Mouse (Mus musculus) cerebellum, postnatal 10 days (tissue): ENCODE measurements at regions not wholly inside any gene's neighbourhood (a gene's known extent, or its start where the extent isn't known, plus 50 kb on each side); places are given as distances from the start of the nearest gene placed in this dataset.

Experiments used
- DNase-seq, 2 experiments: peaks; one replicate each; pipeline ENCODE4 v3.0.0; 2021; ENCODE audit warnings: mixed read lengths in 2 of 2

DNA sequence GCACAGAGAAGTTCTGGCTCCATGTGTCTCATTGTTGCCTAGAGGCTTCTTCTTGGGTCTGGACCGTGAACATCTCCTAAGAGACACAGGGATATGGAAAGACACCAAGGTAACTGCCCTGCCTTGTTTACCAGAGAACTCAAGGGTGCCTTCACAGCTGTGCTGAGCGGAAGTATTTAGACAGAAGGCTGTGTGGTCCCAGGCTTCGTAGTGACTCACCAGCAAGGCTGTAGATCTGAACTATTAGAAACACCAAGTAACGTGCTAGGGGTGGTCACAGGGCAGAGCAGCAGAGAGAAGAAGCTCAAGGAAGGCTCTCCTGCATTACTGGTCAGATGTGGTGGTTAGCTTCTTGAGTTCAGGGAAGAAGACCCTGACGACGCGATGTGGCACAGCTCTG lies 51.6 kb upstream of the Lpp start:
- no peak for DNase-seq

DNA sequence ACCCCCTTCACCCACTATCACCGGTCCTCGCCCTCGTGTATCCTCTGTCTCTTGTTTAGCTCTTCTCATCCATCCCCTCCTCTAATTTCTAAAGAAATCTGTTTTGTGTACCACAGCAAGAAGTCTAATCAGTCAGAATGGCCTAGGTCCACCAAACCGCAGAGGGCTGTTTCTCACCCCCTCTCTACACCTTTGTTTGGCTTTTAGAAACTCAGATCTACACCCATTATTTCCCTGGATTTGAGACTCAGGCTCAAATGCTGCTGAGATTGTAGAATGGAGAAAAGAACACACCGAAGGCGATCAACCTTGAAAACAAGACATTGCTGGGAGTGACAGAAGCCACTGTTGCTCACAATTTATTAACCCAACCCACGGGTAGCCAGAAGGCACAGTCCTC lies 52.7 kb upstream of the Lpp start:
- DNase-seq = no peak

DNA sequence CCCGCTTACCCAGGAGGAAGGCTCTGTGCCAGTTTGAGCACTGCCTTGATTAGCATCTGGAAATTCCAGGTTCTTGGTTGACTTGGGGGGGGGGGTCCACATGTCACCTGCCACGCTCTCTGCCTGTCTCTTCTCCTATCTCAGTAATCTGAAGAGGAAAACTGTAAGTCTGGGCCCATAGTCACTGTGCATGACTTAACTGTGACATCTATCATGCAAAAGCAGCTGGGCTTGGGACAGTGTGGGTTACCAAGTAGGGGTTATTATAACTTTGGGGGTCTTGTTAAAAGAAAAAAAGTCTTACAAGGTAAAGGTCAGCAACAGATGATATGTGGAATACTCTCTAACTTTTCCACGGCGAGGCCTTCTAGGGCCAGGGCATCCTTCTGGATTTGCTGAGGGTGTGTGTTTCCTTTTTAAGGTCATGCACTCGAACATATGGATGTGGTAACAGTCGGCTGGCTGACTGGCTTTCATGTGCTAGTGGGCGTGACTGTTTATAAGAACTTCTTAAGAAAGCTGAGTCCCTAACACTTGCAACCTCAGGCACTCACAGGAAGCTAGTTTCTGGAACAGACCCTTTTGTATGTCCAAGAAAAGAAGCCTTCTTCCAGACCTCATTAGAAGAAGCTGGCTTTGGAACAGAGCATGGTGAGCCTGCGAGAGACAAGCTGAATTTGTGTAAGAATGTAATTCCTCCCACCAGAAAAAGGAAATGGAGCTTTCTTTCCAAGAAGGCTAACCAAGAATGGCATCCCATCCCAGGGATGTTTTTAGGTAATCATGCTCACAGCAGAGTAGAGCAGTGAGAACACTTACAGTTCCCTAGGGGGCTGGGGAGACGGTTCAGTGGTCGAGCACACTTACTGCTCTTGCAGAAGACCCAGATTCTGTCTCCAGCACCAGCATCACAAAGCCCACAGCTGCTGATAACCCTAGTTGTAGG lies 53.7 kb upstream of the Lpp start:
- no peak for DNase-seq

DNA sequence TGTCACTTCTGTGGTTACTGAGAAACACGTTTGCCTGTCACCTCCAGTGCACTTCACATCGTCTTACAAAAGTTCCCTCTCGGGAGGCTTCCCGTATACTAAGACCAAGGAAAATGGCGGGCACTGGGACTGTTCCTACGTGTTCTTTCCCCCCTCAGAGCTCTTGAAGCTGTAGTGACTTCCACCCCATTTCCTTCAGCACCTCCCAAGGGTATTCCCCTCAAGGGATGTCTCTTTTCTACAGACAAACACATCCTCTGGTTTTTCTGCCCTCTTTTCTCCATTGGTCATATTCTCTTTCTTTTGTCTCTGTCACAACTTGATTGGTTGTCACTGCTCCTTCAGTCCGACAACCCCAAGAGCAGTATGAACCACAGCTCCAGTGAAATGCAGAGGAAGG lies 54.9 kb upstream of the Lpp start:
- DNase-seq = no peak

DNA sequence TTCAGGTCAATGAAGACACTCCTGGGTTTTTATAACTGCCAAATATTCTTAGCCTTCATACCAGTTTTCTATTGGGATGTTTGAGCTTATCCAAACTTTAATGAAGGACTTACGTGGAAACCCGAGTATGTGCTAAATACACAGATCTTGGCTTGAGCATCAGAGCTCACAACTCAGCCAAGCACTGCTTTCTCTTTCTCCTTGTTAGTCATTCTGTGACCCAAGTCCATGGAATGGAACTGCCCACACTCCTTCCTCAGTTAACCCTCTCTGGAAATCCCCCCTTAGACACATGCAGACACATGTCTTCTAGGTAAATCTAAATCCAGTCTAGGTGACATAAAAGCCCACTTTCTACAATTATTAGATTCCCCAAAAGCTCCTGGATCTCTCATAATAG lies 58.9 kb upstream of the Lpp start:
- DNase-seq = no peak

DNA sequence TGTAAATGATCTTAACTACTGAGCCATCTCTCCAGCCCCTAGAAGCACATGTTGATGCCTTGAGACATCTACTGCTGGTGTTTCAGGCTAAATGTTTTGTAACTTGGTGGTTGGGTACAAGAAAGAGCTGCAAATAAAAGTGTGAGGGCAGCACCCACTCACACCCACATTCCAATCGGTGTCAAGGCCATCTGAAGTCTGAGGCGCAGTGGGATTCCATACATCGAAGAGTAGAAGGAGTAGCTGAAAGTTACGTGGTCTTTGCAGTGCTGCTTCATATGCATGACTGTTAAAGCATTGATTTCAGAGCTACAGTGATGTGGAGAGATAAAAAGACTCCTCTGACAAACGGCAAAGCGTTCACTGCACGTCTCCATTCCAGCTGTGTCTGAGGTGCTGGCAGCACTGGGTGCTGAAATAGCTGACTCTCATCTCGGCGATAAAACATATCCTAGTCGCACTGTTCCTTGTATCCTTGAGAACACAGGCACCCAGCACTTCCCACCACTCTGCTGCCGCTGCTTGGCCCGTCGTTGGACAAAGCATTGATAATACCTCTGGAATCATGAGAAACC lies 61.8 kb upstream of the Lpp start:
- DNase-seq = no peak

DNA sequence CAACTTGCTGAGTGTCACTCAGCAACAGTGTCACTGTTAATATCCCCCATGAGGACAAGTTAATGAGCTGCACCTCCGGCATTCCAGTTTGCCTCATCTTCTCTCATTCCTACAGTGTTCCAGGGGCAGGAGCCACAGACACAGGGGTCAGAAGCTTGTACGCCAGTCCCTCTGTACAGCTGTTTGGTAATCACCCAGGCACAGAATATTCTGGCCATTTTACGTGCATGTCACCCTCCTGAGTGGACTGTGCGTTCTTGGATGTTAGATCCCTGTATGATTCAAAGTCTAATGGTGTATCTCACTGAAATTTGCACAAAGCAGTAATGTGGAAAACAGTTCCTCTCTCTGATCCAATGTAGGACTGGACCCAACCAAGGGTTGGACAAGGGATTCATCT lies 66.7 kb upstream of the Lpp start:
- DNase-seq = no peak

DNA sequence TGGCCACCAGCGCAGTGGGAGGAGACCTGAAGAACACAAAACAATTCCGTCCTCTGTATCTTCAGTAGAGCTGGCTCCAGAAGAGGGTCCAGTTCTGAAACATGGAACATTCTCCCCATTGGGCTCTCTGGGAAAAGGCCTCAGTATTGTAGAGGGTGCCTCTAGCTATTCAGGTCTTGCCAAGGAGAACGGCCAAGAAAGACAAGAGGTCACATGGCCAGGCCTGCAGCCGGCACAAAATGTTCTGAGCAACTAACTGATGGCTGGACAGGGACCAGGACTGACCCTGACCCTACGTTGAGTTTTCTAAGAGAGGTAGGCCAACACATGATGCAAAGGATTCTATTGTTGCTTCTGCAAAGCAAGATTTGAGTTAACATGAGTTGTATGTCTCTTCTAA lies 67.3 kb upstream of the Lpp start:
- DNase-seq = peak in 1 of 2 experiments; percentile 27

DNA sequence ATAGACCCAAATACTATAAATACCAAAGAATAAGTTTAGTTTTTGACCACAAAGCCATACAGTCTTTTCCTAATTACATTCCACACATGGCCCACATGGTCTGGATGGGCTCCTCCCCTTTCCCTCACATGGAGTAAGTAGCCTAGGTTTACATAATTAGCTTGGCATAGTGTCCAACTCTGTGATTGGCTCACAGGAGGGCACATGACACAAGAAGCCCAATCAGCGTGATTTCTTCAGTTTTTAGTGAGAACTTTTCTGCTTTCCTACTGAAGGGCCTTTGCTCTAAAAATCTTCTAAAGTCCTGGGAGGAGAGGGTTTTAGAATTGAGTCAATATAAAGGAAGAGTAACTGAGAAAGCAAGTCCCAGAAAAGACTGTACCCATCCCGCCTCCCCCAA lies 68.4 kb upstream of the Lpp start:
- no peak for DNase-seq

DNA sequence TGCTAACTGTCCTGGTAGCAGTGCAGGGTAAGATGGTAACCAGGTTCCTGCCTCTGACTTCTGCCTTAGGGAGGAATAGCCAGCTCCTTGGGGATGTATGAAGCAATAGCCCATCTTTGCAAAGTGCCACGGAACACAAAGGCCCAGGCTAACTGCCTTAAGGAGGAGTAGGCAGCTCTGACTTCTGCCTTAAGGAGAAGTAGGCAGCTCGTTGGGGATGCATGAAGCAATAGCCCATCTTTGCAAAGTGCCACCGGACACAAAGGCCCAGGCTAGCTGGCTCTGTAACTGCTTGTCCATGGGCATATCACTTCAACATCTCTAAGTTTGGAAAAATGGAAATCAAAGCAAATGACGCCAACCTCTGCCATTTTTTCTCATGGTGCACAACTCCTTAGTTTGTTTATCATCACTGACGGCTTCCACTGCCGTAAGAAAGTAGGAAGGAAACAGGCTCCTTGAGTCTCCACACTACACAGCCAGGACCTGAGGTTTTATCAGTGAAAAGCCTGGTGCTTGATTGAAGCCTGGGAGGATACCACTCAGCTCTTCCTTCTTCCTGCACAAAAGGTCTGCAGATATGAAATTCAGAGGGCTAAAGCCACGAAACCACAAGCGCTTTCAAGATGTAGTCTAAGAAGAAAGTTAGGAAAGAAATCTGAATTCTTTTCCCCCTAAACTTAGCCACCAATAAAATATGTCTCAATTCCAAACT lies 74.4 kb upstream of the Lpp start:
- no peak for DNase-seq

DNA sequence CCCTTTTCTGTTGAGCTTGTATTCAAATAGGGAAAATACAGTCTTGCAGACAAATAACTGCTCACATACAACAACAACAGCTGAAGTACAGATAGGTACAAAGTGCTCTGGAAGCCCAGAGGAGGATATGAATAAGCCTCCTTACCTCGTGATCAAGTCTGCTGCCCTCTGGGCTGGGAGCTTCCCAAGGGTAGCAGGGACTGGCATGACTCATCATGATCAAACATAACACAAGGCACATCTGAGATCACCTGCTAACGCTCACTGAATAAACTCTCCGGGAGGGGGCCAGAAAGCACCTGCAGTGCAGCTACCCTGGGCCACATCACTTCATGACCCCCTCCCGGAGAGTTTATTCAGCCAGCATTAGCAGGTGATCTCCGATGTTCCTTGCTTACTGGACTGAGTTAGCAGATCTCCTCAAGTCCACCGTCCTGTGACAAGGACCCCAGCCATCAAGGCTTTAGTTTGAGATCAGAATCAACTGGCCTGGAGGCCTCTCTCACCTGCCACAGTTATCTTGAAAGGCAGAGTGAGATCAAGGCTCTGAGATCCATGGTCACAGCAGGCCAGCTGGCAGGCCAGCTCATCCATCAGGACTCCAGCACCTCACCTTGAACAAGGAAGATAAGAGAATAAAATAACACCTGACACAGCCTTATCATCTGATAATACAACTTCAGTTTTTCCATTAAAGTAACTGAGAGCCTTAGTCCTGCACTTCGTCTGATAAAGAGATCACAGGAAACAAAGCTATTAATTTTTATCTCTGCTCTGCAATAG lies 79.6 kb upstream of the Lpp start:
- no peak for DNase-seq

DNA sequence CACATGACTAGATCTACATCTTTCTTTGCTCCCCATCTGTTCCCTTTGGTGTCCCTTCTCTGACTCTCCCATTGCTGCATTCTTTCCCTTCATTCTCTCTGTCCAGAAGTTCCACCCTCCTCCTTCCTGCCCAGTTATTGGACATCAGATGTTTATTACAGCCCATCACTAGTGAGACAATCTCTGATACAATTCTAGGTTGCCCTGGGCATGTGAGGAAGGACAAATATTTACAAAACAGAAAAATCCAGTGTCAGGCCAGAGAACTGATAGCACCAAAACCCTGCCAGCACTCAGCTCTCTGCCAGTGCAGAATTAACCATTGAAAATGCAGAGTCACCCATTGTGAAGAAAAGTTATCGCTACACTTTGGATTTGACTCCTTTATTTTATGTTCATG lies 87.9 kb upstream of the Lpp start:
- DNase-seq = no peak

DNA sequence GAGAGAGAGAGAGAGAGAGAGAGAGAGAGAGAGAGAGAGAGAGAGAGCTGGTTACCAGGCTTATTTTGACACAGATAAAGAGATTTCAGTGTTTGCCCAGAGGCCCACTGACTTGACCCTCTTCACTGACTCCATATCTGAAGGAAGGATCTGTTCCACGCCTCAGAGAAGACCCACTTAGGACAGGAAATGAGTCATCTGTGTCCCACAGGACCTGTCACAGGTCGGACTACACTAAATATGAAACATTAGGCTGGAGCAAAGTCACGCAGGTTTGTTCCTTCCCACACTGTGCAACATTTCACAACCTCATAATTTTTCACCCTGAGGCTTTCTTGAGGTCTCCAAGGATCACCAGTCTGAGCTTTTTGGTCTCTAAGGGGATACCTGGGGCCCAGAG lies 96.5 kb upstream of the Lpp start:
- no peak for DNase-seq

DNA sequence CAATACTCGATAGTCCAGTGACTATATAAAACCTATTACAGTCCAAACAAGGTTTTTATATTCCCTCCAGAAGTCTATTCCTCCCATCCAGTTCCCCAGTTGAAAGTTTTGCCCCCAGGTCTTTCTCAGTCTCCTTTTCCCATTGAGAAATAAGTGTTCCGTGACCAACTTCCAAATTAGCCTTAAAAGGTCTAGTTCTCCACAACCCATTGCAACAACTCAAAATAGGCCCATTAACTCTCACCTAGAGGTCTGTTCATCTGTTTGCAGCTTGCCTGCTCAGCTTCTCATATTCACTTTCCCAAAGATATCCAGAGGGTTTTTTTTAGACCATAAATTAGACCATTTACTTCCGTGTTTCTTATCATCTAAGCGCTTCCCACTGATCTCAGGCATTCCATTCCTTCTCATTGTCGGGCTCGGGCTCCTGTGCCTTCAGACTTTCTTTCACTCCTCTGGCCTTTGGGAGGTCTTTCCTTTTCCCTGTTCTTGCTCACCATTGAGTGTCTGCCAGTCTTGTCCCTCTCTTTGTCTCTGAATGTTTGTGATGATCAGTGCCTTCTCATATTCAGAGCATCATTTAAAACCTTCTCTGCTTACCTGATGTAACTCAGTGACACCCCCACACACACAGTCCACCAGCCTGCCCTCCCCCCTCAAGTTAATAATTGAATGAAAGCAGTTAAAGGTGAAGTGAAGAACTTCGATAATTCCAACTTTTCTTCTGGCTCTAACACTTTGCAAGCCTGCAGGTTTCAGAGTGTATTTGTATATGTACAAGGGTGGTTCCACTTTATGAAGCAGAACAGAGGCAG lies 97.5 kb upstream of the Lpp start:
- DNase-seq = no peak

DNA sequence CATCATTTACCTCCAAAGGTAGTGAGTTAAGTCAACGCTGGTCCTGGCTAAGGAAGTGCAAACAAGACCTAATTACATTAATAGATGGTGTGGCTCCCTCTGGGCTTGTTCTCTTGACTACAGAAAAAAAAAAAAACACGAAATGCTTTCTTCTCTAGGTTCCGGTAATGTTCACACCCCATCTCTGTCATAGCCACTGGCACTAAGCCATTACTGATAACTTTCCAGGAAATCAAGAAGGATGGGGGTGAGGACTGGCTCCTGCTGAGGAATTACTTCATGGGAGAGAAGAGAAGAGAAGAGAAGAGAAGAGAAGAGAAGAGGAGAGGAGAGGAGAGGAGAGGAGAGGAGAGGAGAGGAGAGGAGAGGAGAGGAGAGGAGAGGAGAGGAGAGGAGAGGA lies 109.1 kb upstream of the Lpp start:
- peak in 1 of 2 experiments; percentile 13 for DNase-seq

DNA sequence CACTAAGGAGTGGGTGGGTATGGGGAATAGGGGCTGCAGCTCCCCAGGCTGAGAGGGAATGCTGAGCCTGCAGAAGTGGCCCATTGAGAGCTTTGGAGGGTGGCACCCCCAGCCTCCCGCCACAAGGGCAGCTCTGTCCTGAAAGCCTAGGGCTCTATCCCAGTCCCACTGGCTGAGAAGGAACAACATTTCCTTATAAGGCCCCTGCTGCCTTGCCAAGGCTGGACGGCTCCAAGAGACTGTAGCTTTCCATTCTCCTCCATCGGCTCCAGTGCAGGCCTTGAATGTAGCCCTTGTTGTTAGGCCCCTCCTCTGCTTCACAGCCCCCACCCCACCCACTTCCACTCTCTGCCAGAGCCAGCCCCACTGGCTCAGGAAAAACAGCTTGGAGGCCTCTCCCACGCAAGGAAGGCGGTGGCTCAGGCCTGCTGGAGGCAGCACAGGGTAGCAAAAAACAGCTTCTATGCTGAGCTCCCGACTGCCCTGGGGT lies 111.1 kb upstream of the Lpp start:
- peak; percentile 66 to 79 for DNase-seq

DNA sequence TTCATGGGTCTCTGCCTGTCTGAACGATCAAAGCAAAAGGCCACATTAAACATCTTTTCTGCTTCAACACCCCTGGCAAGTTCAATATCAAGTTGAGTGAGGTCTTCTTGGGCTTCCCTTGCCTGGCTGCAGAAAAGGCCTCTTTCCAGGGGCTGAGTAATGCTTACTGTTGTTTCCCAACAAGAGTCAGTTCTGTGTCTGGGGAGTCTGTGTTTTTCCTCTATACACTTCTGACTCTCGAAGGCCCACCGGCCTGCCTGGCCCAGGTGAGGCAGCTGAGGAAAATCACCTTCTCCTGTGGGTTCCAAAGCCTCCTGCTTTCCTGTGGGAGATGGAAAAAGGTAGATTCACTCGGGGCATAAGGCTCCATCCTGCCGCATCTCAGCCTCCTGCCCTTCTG lies 111.7 kb upstream of the Lpp start:
- no peak for DNase-seq

DNA sequence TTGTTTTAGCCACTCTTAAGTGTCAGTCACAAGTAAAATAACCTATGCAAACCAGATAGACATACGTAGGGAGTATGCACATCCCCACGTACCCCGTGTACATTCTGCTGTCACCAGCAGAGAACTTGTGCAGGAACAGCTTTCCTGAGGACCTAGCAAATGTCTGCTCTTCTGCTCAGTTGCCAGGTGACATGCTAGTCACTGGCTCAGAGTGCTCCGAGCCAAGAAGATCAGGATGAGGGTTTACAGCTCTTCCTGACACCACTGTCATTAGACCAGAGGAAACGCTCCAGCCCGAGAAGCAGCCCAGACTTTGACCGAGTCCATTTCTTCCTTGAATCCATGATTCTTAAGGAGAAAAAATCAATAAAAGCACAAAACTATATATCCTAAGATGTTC lies 115.5 kb upstream of the Lpp start:
- peak; percentile 12 to 16 for DNase-seq

DNA sequence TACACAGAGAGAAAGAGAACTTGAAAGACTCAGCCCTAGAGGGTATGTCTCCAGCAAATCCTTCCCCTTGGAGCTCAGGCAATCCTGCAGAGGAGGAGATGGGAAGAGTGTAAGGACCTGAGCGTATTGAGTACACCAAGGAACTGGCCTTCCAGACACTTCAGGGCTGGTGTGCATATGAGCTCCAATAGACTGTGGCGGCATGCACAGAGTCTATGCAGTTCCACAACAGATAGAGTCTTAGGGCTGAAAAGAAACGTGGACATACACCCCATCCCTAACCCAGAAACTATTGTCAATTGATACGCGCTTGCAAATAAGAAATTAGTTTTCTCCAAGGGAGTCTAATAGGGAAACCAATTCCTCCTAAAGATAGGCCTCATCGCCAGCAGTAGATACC lies 130.6 kb upstream of the Lpp start:
- DNase-seq = no peak

DNA sequence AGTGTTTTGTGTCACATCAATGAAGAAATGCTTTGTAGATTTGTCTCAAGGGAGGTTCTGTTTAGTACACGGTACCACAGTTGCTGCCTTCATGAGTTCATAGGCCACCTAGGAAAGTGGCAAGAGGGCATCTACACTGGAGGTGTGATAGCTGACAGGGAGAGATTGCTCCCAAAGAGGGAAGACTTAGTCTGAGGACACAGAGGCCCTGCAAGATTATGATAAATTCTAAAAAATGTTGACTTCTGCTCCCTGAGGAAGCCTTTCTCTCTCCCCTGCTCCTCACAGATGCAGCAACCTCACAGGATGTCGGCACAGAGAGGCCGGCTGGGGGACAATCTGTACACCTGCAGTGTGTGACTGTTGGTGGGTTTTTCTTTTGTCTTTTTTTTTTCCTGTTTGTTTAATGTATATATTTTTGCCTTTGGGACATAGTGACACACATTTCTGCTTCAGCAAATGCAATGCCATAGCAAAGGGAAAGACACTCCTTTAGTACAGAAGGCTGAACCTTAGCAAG lies 133.5 kb upstream of the Lpp start:
- DNase-seq = no peak

DNA sequence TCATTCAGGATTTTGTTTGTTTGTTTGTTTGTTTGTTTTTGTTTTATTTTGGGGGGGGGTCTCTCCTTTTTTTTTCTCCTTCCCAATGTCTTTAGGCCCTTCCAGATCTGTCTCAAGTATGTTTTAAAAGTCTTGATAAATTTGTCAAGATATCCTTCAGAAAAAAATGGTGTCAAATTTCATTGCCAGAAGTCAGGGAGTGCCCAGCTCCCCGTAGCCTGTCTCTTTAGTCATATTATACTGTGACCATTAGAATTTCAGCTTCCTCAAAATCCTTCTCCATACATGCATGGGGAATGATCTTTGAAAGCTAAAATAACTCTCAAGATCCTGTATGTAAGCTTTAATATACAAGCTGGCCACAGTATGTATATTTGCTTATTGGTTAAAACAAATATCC lies 134.3 kb upstream of the Lpp start:
- no peak for DNase-seq

DNA sequence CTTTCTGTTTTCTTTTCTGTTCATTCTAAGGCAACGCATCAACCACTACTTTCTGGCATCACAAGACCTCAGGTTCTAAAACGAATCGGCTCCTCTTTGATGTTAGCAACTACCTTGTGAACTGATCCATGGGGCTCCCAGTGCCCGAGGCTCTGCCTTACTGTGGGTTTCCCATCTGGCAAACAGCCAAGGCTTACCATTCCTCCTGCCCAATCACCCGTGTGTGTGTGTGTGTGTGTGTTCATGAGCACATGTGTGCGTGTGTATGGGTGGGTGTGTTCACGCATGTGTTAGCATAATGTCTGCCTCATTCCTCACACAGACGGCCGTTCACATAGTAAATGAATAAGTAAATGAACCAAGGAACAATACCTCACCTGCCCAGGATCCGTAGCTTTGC lies 138.3 kb upstream of the Lpp start:
- peak in 1 of 2 experiments; percentile 26 for DNase-seq
